Mouse (Mus musculus) forebrain, embryonic 16.5 days (tissue): ENCODE results near the gene Olfr745. TPM values are rescaled to one million over a fixed set of nuclear protein-coding genes. Genes with fewer than 3 reads are reported as not detected.

ENCODE experiments used
- ATAC-seq: fragments of 200-750 bp; cut with Nextera tagmentation; 2 replicates; pipeline ENCODE4 v1.8.0; 2017; ENCODE audit warnings: mild to moderate bottlenecking, moderate library complexity
- H3K27ac ChIP-seq: fragments of 300-500 bp; sonication (generic); 2 replicates; pipeline ENCODE4 v1.5.1; 2014; ENCODE audit warnings: low read length, control low read depth
- H3K27me3 ChIP-seq: fragments of 300-500 bp; sonication (generic); replicated peaks from 2 replicates; pipeline ENCODE4 v1.6.1; 2014; ENCODE audit warnings: low read length; ENCODE audit not compliant: control insufficient read depth, insufficient read depth
- H3K36me3 ChIP-seq: fragments of 300-500 bp; sonication (generic); 2 replicates; pipeline ENCODE4 v1.6.1; 2014; ENCODE audit not compliant: control insufficient read depth, insufficient read depth
- H3K4me1 ChIP-seq: fragments of 300-500 bp; sonication (generic); replicated peaks from 2 replicates; pipeline ENCODE4 v1.6.1; 2014; ENCODE audit warnings: low read length; ENCODE audit not compliant: control insufficient read depth, insufficient read depth
- H3K4me2 ChIP-seq: fragments of 300-500 bp; sonication (generic); 2 replicates; pipeline ENCODE4 v1.6.1; 2014; ENCODE audit warnings: mild to moderate bottlenecking, low read length, control low read depth
- H3K4me3 ChIP-seq: fragments of 300-500 bp; sonication (generic); replicated peaks from 2 replicates; pipeline ENCODE4 v1.5.1; 2014; ENCODE audit warnings: mild to moderate bottlenecking, low read length, control low read depth
- H3K9ac ChIP-seq: fragments of 300-500 bp; sonication (generic); replicated peaks from 2 replicates; pipeline ENCODE4 v1.6.1; 2014; ENCODE audit warnings: low read depth, low read length, control low read depth
- H3K9me3 ChIP-seq: fragments of 300-500 bp; sonication (generic); 2 replicates; pipeline ENCODE4 v1.6.1; 2016; ENCODE audit warnings: low read length; ENCODE audit not compliant: control insufficient read depth
- WGBS: fragments of 180-500 bp; shearing (Covaris S2); extraction: QIAGEN DNeasy Blood & Tissue Kit; methylation state at CpG from one replicate; pipeline ENCODE4 v1.1.7; 2014; 5-methylcytosine and 5-hydroxymethylcytosine counted together
- polyA plus RNA-seq: library from polyadenylated mRNA; unstranded; fragments of >200 nt; fragmentation: Nextera tagmentation; extraction: Ambion mirVana; gene quantifications from 2 replicates; pipeline ENCODE4 v1.2.1, GENCODE M21; 2015

Olfr745 gene
- polyA plus RNA-seq: not detected in 2 replicates

DNA sequence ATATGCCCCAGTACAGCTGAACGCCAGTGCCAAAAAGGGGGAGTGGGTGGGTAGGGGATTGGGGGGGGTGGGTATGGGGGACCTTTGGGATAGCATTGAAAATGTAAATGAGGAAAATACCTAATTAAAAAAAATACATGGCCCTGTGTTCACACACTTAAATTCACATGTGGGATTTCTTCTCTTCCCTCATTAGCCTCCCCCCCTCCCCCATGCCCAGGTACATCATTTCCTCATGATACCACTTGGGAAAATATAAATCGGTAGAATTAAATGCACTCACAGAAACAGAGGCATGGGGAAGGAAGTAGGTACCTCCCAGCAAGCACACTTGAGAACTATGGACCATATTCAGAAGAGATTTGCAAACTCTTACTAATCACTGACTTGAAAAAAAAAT, at the start of gene Olfr745:
Gene Olfr745, plus strand, starts transcription at position 301 of the 400 bp plus-strand sequence.
- H3K36me3 ChIP-seq: no peaks in the 10 kb centered on the region
- no peak within 1 kb of the TSS for H3K27ac ChIP-seq
- no peak within 1 kb of the TSS for H3K4me3 ChIP-seq
- no peak within 1 kb of the TSS for H3K4me2 ChIP-seq
- no peak within 1 kb of the TSS for H3K9ac ChIP-seq
- peaks cover 3% of the 10 kb centered on the region; the same call in 1 of the 2 replicates for H3K9me3 ChIP-seq
- ATAC-seq: no peak
- no peaks in the 10 kb centered on the region for H3K4me1 ChIP-seq
- H3K27me3 ChIP-seq: no peaks in the 10 kb centered on the region
- WGBS: 83% methylated on average over 2 of the region's 2 CpGs

DNA sequence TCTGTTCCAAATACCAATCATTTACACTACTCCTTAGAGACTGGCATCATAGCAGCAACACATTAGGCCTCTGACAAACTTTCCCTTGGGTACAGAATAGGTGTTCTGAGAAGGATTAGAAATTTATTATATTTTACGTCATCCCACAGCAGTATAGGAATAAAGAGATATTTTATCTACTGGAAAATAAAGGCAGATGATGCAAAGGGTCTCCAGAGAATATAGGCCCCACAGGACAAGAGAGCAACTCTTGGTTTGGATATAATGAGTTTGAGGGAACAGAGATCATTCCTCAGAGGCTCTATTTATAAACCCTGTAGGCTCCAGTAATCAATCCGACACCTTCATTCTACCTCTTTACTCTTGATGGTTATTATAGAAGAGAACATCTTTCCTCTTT, 24.6 kb upstream of the Olfr745 start, which contains the start of gene Olfr744:
Gene Olfr744, plus strand, starts transcription at position 301 of the 400 bp plus-strand sequence.
- no peaks in the 10 kb centered on the region for H3K27me3 ChIP-seq
- no peaks in the 10 kb centered on the region for H3K36me3 ChIP-seq
- no peak within 1 kb of the TSS for H3K4me2 ChIP-seq
- H3K27ac ChIP-seq: no peak within 1 kb of the TSS
- WGBS: 89% methylated on average over 2 of the region's 2 CpGs
- H3K4me3 ChIP-seq: no peak within 1 kb of the TSS
- no peak within 1 kb of the TSS for H3K9ac ChIP-seq
- ATAC-seq: no peak
- no peaks in the 10 kb centered on the region for H3K4me1 ChIP-seq
- no peaks in the 10 kb centered on the region for H3K9me3 ChIP-seq

DNA sequence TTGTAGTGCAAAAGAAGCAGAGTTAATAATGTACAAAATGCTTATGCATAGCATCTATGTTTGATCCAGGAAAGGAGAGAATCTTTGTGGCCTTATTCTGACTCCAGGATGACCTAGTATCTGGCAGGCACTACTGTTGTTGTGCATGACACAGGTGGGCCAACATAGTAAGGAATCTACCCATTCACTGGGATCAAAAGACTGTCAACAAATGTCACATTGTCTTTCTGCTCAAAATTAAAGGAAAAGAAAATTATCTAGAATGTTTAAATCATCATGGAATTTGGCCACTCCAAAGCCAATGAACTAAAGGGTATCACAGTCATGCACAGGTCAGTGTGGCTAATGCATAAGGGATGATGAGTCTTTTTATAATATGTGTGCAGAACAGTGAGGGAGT, 7.6 kb downstream of the Olfr745 start, which contains the start of gene Olfr746:
Gene Olfr746, plus strand, starts transcription at position 301 of the 400 bp plus-strand sequence.
- no peak for ATAC-seq
- Histone ChIP-seq H3K4me1 (no peaks in the 10 kb centered on the region), H3K4me3 (no peak within 1 kb of the TSS), H3K36me3 (no peaks in the 10 kb centered on the region), H3K27me3 (no peaks in the 10 kb centered on the region), H3K4me2 (no peak within 1 kb of the TSS), H3K27ac (no peak within 1 kb of the TSS), H3K9me3 (no peaks in the 10 kb centered on the region), H3K9ac (no peak within 1 kb of the TSS)

DNA sequence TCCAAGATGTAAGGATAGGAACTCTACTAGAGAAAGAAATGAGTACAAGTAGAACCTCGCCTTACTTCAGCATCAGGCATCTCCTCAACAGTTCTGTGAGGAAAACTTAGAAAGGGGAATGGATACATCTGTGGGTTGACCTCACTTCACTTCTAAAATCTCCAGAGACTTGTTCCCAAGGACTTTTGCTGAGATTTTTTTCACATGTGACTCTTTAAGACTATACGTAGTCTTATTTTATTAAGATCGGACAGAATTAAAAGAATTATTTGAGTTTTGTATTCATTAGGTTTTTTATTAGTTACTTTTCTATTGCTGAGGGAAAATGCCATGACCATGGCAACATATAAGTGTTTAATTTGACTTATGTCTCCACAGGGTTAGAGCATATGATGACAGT, 53.9 kb downstream of the Olfr745 start, which contains the start of gene Olfr747:
Gene Olfr747, minus strand, starts transcription at position 101 of the 400 bp plus-strand sequence.
- no peaks in the 10 kb centered on the region for H3K36me3 ChIP-seq
- ATAC-seq: no peak

More for the DNA sequence above, 53.9 kb downstream of the Olfr745 start, which contains the start of gene Olfr747:
- WGBS: 89% methylated on average over 3 of the region's 3 CpGs
- H3K9me3 ChIP-seq: no peaks in the 10 kb centered on the region
- H3K4me2 ChIP-seq: no peak within 1 kb of the TSS
- no peak within 1 kb of the TSS for H3K4me3 ChIP-seq
- H3K4me1 ChIP-seq: no peaks in the 10 kb centered on the region
- no peak within 1 kb of the TSS for H3K27ac ChIP-seq
- no peak within 1 kb of the TSS for H3K9ac ChIP-seq
- H3K27me3 ChIP-seq: no peaks in the 10 kb centered on the region

Other genes starting within 250 kb of the Olfr745 start
- gene Olfr738, start 231.8 kb upstream of the Olfr745 start, polyA plus RNA-seq: not detected in 2 replicates
- gene Olfr739, start 220.8 kb upstream of the Olfr745 start, polyA plus RNA-seq: not detected in 2 replicates
- not detected in 2 replicates for gene Olfr740, start 193.8 kb upstream of the Olfr745 start, polyA plus RNA-seq
- not detected in 2 replicates for gene Olfr741, start 166.7 kb upstream of the Olfr745 start, polyA plus RNA-seq
- not detected in 2 replicates for gene Olfr742, start 135.8 kb upstream of the Olfr745 start, polyA plus RNA-seq
- not detected in 2 replicates for gene Olfr743, start 117.5 kb upstream of the Olfr745 start, polyA plus RNA-seq
- gene Olfr744, start 24.5 kb upstream of the Olfr745 start, polyA plus RNA-seq: not detected in 2 replicates
- not detected in 2 replicates for gene Olfr746, start 7.7 kb downstream of the Olfr745 start, polyA plus RNA-seq
- not detected in 2 replicates for gene Olfr747, start 53.8 kb downstream of the Olfr745 start, polyA plus RNA-seq
- not detected in 2 replicates for gene Olfr748, start 68.0 kb downstream of the Olfr745 start, polyA plus RNA-seq
- gene Olfr749, start 105.7 kb downstream of the Olfr745 start, polyA plus RNA-seq: not detected in 2 replicates
- gene Ttc5, start 146.1 kb downstream of the Olfr745 start, polyA plus RNA-seq: 124 and 132 TPM in 2 replicates
- gene Ccnb1ip1, start 168.3 kb downstream of the Olfr745 start, polyA plus RNA-seq: not detected in 2 replicates
- gene Parp2, start 168.5 kb downstream of the Olfr745 start, polyA plus RNA-seq: 53.3 and 56.7 TPM in 2 replicates
- 1.1 and 2.2 TPM in 2 replicates for gene Tep1, start 231.2 kb downstream of the Olfr745 start, polyA plus RNA-seq